Mouse (Mus musculus): ENCODE measurements around the gene Actg2. TPM values are rescaled to one million over a fixed set of nuclear protein-coding genes. Genes with fewer than 3 reads are reported as not detected.

Actg2 gene
- polyA plus RNA-seq, 1 experiment from 2014 or later: 13.2 TPM

- DNase-seq (ENCODE audit: low spot score) (peak; percentile 100), ATAC-seq (ENCODE audit: low read depth) (peak; percentile 100)
- Histone ChIP-seq H3K27ac (replicated peaks; ENCODE audit: low read depth, low read length) (peak within 1 kb of the TSS; percentile 90), H3K4me1 (ENCODE audit: control insufficient read depth, insufficient read depth, low read length) (peaks cover 9% of the 10 kb centered on the region; the same call in 1 of the 2 replicates), H3K4me3 (ENCODE audit: low read depth, low read length) (peak within 1 kb of the TSS; percentile 57), H3K9me3 (ENCODE audit: control insufficient read depth, low read length) (no peaks in the 10 kb centered on the region), H3K27me3 (replicated peaks; ENCODE audit: control insufficient read depth, insufficient read depth, low read length) (no peaks in the 10 kb centered on the region), H3K36me3 (ENCODE audit: control insufficient read depth, insufficient read depth, low read length) (no peaks in the 10 kb centered on the region), H3K9ac (ENCODE audit: low read depth, low read length) (peak within 1 kb of the TSS; percentile 72), H3K4me2 (ENCODE audit: low read depth, low read length) (peak within 1 kb of the TSS; percentile 70)
- 1% methylated on average over 45 of the region's 54 CpGs for WGBS
Observed at GRCm38 (mm10) chr6:83506258-83507167, 29.6 kb downstream of the Actg2 start, which contains the start of gene Dguok. Gene Dguok (minus strand): TSS chr6:83506969.

- H3K4me2 ChIP-seq (ENCODE audit: low read depth, low read length): peak overlapping the region; percentile 70
- DNase-seq (ENCODE audit: low spot score) (no peak), ATAC-seq (ENCODE audit: low read depth) (no peak)
- no peaks in the 10 kb centered on the region for H3K27me3 ChIP-seq (replicated peaks; ENCODE audit: control insufficient read depth, insufficient read depth, low read length)
- H3K4me3 ChIP-seq (ENCODE audit: low read depth, low read length): peak overlapping the region; percentile 57
- peak overlapping the region; percentile 72; the same call in 1 of the 2 replicates for H3K9ac ChIP-seq (ENCODE audit: low read depth, low read length)
- 92% methylated on average over 4 of the region's 4 CpGs for WGBS
- H3K27ac ChIP-seq (replicated peaks; ENCODE audit: low read depth, low read length): peak overlapping the region; percentile 90; the same call in 1 of the 2 replicates
- H3K9me3 ChIP-seq (ENCODE audit: control insufficient read depth, low read length): no peaks in the 10 kb centered on the region
- H3K4me1 ChIP-seq (ENCODE audit: control insufficient read depth, insufficient read depth, low read length): peaks cover 9% of the 10 kb centered on the region; the same call in 1 of the 2 replicates
- 0 out of 2 replicates have a peak, but pooled peaks cover 2% of the 10 kb centered on the region for H3K36me3 ChIP-seq (ENCODE audit: control insufficient read depth, insufficient read depth, low read length)
Observed at GRCm38 (mm10) chr6:83505554-83505953, 30.5 kb downstream of the Actg2 start.

GRCm38 (mm10) chr6:83503361-83503760, 32.7 kb downstream of the Actg2 start:
- Histone ChIP-seq H3K4me1 (ENCODE audit: control insufficient read depth, insufficient read depth, low read length) (peaks cover 9% of the 10 kb centered on the region; the same call in 1 of the 2 replicates), H3K27ac (replicated peaks; ENCODE audit: low read depth, low read length) (no peak overlapping the region), H3K36me3 (ENCODE audit: control insufficient read depth, insufficient read depth, low read length) (0 out of 2 replicates have a peak, but pooled peaks cover 4% of the 10 kb centered on the region), H3K9ac (ENCODE audit: low read depth, low read length) (no peak overlapping the region), H3K27me3 (replicated peaks; ENCODE audit: control insufficient read depth, insufficient read depth, low read length) (no peaks in the 10 kb centered on the region), H3K4me3 (ENCODE audit: low read depth, low read length) (no peak overlapping the region), H3K9me3 (ENCODE audit: control insufficient read depth, low read length) (no peaks in the 10 kb centered on the region), H3K4me2 (ENCODE audit: low read depth, low read length) (no peak overlapping the region)
- ATAC-seq (ENCODE audit: low read depth): no peak
- WGBS: 74% methylated on average over 3 of the region's 3 CpGs
- DNase-seq (ENCODE audit: low spot score): no peak

- Histone ChIP-seq H3K4me3 (ENCODE audit: low read depth, low read length) (no peak overlapping the region), H3K27me3 (replicated peaks; ENCODE audit: control insufficient read depth, insufficient read depth, low read length) (no peaks in the 10 kb centered on the region), H3K27ac (replicated peaks; ENCODE audit: low read depth, low read length) (no peak overlapping the region), H3K4me2 (ENCODE audit: low read depth, low read length) (no peak overlapping the region), H3K9ac (ENCODE audit: low read depth, low read length) (no peak overlapping the region), H3K36me3 (ENCODE audit: control insufficient read depth, insufficient read depth, low read length) (0 out of 2 replicates have a peak, but pooled peaks cover 4% of the 10 kb centered on the region), H3K4me1 (ENCODE audit: control insufficient read depth, insufficient read depth, low read length) (peaks cover 9% of the 10 kb centered on the region; the same call in 1 of the 2 replicates), H3K9me3 (ENCODE audit: control insufficient read depth, low read length) (no peaks in the 10 kb centered on the region)
- WGBS: 73% methylated on average over 3 of the region's 3 CpGs
- DNase-seq (ENCODE audit: low spot score) (no peak), ATAC-seq (ENCODE audit: low read depth) (no peak)
Observed at GRCm38 (mm10) chr6:83502656-83503055, 33.4 kb downstream of the Actg2 start.

- no peak for DNase-seq (ENCODE audit: low spot score)
- Histone ChIP-seq H3K36me3 (ENCODE audit: control insufficient read depth, insufficient read depth, low read length) (0 out of 2 replicates have a peak, but pooled peaks cover 4% of the 10 kb centered on the region), H3K27ac (replicated peaks; ENCODE audit: low read depth, low read length) (no peak overlapping the region), H3K4me1 (ENCODE audit: control insufficient read depth, insufficient read depth, low read length) (peaks cover 3% of the 10 kb centered on the region; the same call in 1 of the 2 replicates), H3K9ac (ENCODE audit: low read depth, low read length) (no peak overlapping the region), H3K27me3 (replicated peaks; ENCODE audit: control insufficient read depth, insufficient read depth, low read length) (no peaks in the 10 kb centered on the region), H3K4me3 (ENCODE audit: low read depth, low read length) (no peak overlapping the region), H3K4me2 (ENCODE audit: low read depth, low read length) (no peak overlapping the region), H3K9me3 (ENCODE audit: control insufficient read depth, low read length) (no peaks in the 10 kb centered on the region)
- ATAC-seq (ENCODE audit: low read depth): no peak
- WGBS: 57% methylated on average over 9 of the region's 9 CpGs
Observed at GRCm38 (mm10) chr6:83501524-83502310, 34.3 kb downstream of the Actg2 start.

- Histone ChIP-seq H3K4me1 (ENCODE audit: control insufficient read depth, insufficient read depth, low read length) (no peaks in the 10 kb centered on the region), H3K36me3 (ENCODE audit: control insufficient read depth, insufficient read depth, low read length) (0 out of 2 replicates have a peak, but pooled peaks cover 9% of the 10 kb centered on the region), H3K4me3 (ENCODE audit: low read depth, low read length) (no peak overlapping the region), H3K4me2 (ENCODE audit: low read depth, low read length) (no peak overlapping the region), H3K27ac (replicated peaks; ENCODE audit: low read depth, low read length) (no peak overlapping the region), H3K9me3 (ENCODE audit: control insufficient read depth, low read length) (no peaks in the 10 kb centered on the region), H3K27me3 (replicated peaks; ENCODE audit: control insufficient read depth, insufficient read depth, low read length) (no peaks in the 10 kb centered on the region), H3K9ac (ENCODE audit: low read depth, low read length) (no peak overlapping the region)
- WGBS: 51% methylated on average over 3 of the region's 3 CpGs
- DNase-seq (ENCODE audit: low spot score): no peak
- no peak for ATAC-seq (ENCODE audit: low read depth)
Observed at GRCm38 (mm10) chr6:83500462-83500861, 35.6 kb downstream of the Actg2 start.

- no peak overlapping the region for H3K4me2 ChIP-seq (ENCODE audit: low read depth, low read length)
- H3K27me3 ChIP-seq (replicated peaks; ENCODE audit: control insufficient read depth, insufficient read depth, low read length): no peaks in the 10 kb centered on the region
- H3K4me3 ChIP-seq (ENCODE audit: low read depth, low read length): no peak overlapping the region
- H3K27ac ChIP-seq (replicated peaks; ENCODE audit: low read depth, low read length): no peak overlapping the region
- peaks cover 15% of the 10 kb centered on the region; the same call in 1 of the 2 replicates for H3K36me3 ChIP-seq (ENCODE audit: control insufficient read depth, insufficient read depth, low read length)
- no peaks in the 10 kb centered on the region for H3K9me3 ChIP-seq (ENCODE audit: control insufficient read depth, low read length)
- H3K4me1 ChIP-seq (ENCODE audit: control insufficient read depth, insufficient read depth, low read length): no peaks in the 10 kb centered on the region
- H3K9ac ChIP-seq (ENCODE audit: low read depth, low read length): no peak overlapping the region
- 89% methylated on average over 10 of the region's 10 CpGs for WGBS
- DNase-seq (ENCODE audit: low spot score) (no peak), ATAC-seq (ENCODE audit: low read depth) (no peak)
Observed at GRCm38 (mm10) chr6:83499078-83499477, 37.0 kb downstream of the Actg2 start.
